Mouse (Mus musculus): ENCODE measurements at regions not wholly inside any gene's neighbourhood (a gene's known extent, or its start where the extent isn't known, plus 50 kb on each side); places are given as distances from the start of the nearest gene placed in this dataset.

- no peak for DNase-seq (ENCODE audit: low spot score)
These were observed 197.3 kb upstream of the Gm6793 start for GRCm38 (mm10) chr8:112212170-112212569.

GRCm38 (mm10) chr8:112196423-112196822 is 181.6 kb upstream of the Gm6793 start:
- DNase-seq (ENCODE audit: low spot score) = no peak

- DNase-seq (ENCODE audit: low spot score) = no peak
These were observed 181.0 kb upstream of the Gm6793 start for GRCm38 (mm10) chr8:112195880-112196279.

DNA sequence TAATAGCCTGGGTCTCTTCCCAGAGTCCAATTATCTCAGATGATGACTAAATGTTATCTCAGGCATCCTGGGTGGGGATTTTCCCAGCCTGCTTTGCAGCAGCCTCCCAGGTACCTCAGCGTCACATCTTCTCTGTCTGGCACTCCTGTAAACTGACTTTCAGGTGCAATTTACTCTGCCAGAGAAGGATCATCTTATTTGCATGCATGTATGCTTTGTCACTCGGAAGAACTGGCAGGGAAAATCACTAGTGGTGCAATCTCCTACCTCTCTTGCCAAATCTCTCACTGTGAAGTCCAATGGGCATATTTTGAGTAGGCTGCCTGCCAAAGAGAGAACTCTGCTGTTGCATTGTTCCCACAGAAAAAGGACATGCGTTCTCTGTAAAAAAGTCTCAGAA is 177.0 kb upstream of the Gm6793 start:
- no peak for DNase-seq (ENCODE audit: low spot score)

DNA sequence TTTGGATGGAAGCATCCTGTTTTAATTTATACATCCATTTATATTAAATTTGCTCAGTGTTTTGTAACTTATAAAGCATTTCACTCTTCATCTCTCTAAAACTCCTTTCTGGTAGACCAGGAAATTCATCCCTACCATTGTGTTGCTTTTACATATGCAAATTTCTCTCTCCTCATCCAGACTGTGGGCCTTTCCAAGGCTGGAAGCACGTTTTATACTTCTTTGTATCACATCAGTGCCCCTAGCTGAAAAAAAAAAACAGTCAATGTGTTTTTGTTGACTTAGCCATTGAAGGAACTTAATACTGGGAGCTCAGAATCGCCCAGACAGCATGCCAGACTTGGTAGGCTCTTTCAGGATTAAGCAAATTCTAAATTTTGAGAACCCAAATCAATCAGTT is 174.9 kb upstream of the Gm6793 start:
- no peak for DNase-seq (ENCODE audit: low spot score)

GRCm38 (mm10) chr8:112170184-112170583 is 155.3 kb upstream of the Gm6793 start:
- DNase-seq (ENCODE audit: low spot score) = no peak

- no peak for DNase-seq (ENCODE audit: low spot score)
These were observed 141.8 kb upstream of the Gm6793 start for GRCm38 (mm10) chr8:112156656-112157055.

GRCm38 (mm10) chr8:112138924-112139323 is 124.1 kb upstream of the Gm6793 start:
- no peak for DNase-seq (ENCODE audit: low spot score)

GRCm38 (mm10) chr8:112130196-112130595 is 115.4 kb upstream of the Gm6793 start:
- DNase-seq (ENCODE audit: low spot score) = no peak

DNA sequence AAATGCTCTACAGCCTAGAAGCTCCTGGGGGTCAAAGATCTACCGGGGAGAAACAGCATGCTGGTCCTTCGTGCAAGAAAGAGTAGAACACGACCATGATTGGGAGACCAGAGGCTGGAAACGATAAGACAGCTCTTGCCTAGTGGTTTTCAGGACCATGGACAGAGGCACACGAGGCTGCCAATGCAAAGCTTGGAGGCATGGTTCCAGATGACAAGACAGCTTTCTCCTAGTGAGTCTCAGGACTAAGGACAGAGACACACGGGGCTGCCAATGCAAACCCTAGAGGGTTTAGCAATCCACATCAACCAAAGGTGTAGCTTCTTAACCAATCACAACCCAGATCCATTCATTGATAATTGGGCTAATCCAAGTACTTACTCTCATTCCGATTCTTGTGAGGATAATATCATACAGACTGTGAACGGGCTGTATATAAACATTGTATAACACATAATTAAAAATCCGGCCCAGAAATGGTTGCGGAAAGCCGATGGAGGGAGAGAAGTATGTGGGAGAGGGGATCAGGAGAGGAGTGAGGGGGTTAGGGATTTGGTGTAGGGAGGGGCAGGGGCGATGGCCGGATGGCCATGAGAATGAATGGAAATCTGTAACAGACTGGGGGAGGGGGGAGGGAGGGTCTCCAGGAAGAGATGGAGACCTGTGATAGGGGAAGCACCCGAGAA is 114.1 kb upstream of the Gm6793 start:
- peak; percentile 45 for DNase-seq (ENCODE audit: low spot score)

DNA sequence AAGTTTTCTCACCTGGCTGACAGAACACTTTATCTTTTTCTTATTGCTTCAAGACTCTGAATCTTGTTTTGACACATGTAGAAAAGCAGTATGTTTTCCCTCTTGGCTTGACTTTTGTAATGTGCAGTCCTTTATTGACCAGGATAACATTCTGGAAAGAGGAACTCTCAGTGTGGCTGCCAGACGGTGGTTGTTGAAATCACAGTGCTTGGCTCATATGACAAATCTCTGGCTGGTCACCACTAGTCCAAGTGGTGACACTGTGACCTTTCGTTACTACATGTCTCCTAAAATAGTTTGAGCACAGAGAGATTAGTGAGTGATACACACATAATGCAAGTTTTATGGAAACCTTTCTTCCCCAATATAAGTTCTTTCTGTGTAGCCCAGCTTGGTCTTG is 97.1 kb upstream of the Gm6793 start:
- no peak for DNase-seq (ENCODE audit: low spot score)

DNA sequence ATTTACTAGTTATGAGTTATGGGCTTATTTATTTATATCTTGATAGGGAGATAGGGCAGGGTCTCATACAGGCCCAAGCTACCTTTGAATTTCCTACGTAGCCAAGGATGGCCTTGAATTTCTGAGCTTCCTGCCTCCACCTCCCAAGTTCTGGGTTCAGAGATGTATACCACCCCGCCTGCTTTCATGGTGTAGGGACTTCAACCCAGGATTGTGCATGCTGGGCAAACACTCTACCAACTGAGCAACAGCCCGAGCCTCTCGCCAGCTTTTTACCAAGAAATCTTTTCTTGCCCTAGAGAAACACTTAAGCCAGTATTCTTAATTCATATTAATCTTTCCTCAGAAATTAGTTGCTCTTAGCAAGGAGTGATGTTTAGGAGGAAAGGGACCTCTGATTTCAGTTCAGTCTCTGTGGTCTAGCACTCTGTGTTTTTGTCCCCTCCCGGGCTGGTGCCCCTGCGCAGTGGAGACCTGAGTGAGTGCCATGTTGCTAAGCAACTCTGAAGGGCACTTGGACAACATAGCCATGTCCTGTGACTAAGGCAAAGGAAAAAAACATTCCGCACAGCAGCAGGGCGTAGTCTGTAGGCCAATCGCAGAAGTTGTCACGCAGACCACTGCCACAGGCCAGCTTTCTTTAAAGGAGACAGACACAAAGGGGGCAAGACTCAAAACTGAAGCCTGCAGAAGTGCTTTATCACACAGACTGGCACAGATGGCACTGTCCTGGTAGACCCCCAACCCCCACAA is 83.2 kb upstream of the Gm6793 start:
- DNase-seq (ENCODE audit: low spot score) = no peak

DNA sequence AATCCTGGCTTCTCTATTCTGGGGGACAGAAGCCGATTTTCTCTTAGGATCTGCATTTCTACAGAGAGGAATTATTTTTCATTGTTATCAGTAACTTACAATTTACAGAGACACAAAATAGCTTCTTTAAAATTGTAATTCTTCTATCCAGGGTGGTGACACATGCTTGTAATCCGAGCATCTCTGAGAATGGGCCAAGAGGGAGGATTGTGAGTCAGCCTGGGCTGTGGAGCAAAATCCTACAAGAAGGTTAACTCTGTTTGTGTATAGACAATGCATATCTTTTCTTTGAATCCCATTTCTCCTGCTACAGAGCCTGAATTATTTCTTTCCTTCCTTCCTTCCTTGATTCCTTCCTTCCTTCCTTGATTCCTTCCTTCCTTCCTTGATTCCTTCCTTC is 80.0 kb upstream of the Gm6793 start:
- no peak for DNase-seq (ENCODE audit: low spot score)

GRCm38 (mm10) chr8:112093554-112093953 is 78.7 kb upstream of the Gm6793 start:
- DNase-seq (ENCODE audit: low spot score) = no peak

- no peak for DNase-seq (ENCODE audit: low spot score)
These were observed 78.0 kb upstream of the Gm6793 start for GRCm38 (mm10) chr8:112092831-112093230.

DNA sequence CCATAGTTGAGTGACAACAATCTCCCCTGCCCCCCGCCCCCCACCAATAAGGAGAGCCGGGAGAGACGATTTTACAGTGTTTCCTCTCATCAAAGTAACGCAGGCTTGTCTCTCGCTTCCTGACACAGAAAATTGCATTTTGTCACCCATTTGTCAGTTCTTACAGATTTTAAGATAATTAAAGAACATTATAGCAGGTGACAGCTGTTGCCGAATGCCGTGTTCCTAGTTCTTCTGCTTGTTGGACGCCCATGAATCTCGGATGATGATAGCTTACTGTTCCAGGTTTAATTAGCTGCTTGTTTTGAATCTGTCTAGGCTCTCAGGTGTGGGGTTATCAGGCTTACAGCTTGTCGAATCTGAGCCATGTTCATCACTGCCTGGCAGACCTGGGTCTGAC is 63.8 kb upstream of the Gm6793 start:
- DNase-seq (ENCODE audit: low spot score) = no peak

DNA sequence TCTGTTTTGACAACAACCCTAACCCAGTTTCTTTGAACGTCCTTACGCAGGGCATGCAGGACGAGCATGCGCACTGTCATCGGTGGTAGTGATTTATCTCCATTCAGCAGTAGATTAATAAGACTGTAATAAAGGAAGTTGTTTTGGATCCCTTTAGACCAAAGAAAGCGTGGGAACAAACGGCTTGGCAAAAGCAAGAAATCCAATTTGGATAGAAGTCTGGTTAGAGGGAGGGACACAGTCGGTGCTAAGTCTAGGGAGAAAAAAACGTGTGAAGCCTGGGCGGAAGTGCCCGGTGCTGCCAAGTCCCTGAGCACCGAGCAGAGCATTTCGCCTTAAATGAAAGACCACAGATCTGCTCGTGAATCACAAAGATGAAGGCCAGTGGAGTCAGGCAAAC is 57.4 kb upstream of the Gm6793 start:
- DNase-seq (ENCODE audit: low spot score) = no peak

DNA sequence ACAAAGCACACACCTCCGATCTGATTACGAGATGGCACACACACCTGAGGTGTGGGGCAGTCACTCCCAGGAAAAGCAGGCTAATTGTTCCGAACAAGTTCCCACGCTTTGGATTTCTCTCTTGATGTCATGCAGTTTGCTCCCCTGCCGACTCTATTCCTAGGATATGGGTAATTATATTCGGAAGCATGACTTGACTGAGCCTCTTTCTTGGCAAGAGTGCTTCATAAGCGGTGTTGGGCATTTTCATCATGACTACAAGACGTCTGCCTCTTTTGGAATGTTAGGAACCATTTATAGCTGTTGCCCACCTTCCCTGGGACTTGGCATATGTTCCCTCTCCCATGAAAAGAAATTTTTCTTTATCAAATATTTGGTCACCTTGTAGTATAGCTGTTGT is 55.4 kb upstream of the Gm6793 start:
- no peak for DNase-seq (ENCODE audit: low spot score)
